Mouse (Mus musculus) liver, adult 2 months (tissue): ENCODE measurements around the gene Abcc9. TPM values are rescaled to one million over a fixed set of nuclear protein-coding genes. Genes with fewer than 3 reads are reported as not detected.
A peak's percentile ranks its signal among the peaks of the same experiment; 100 is the strongest.

ENCODE experiments used
- DNase-seq: peaks from one replicate; pipeline ENCODE4 v3.0.0-alpha.2; 2011; ENCODE audit warnings: low read depth, low spot score; ENCODE audit errors: extremely low read depth
- H3K27ac ChIP-seq: fragments of 200-500 bp; replicated peaks from 2 replicates; pipeline ENCODE4 v1.5.1; 2012; ENCODE audit warnings: low read depth, mild to moderate bottlenecking, control low read depth, inconsistent platforms, low read length; ENCODE audit not compliant: insufficient read depth
- H3K27me3 ChIP-seq: fragments of 200-500 bp; 2 replicates; pipeline ENCODE4 v1.6.1; 2012; ENCODE audit warnings: mild to moderate bottlenecking, moderate library complexity, low read length, inconsistent platforms; ENCODE audit not compliant: control insufficient read depth, insufficient read depth
- H3K36me3 ChIP-seq: fragments of 200-500 bp; 2 replicates; pipeline ENCODE4 v1.6.1; 2012; ENCODE audit warnings: low read length, inconsistent platforms; ENCODE audit not compliant: control insufficient read depth, insufficient read depth
- H3K4me1 ChIP-seq: fragments of 200-500 bp; 2 replicates; pipeline ENCODE4 v1.6.1; 2011; ENCODE audit warnings: low read length; ENCODE audit not compliant: control insufficient read depth, insufficient read depth
- H3K4me3 ChIP-seq: fragments of 200-500 bp; 2 replicates; pipeline ENCODE4 v1.5.1; 2011; ENCODE audit warnings: low read depth, mild to moderate bottlenecking, control low read depth, low read length, moderate library complexity; ENCODE audit not compliant: insufficient read depth
- H3K79me2 ChIP-seq: fragments of 200-500 bp; 2 replicates; pipeline ENCODE4 v1.6.1; 2012; ENCODE audit warnings: inconsistent platforms, mild to moderate bottlenecking, low read length, moderate library complexity; ENCODE audit not compliant: control insufficient read depth, insufficient read depth
- H3K9ac ChIP-seq: fragments of 200-500 bp; 2 replicates; pipeline ENCODE4 v1.6.1; 2012; ENCODE audit warnings: low read depth, mild to moderate bottlenecking, control low read depth, inconsistent platforms, low read length
- CTCF ChIP-seq: fragments of 200-500 bp; IDR thresholded peaks from 2 replicates; pipeline ENCODE4 v1.5.1; 2011; ENCODE audit warnings: low read depth, low read length, control low read depth
- POLR2A ChIP-seq: fragments of 200-500 bp; IDR thresholded peaks from 2 replicates; pipeline ENCODE4 v1.6.1; 2011; ENCODE audit warnings: low read length, control low read depth; ENCODE audit not compliant: insufficient read depth; ENCODE audit errors: extremely low read depth
- WGBS: fragments of 180-500 bp; shearing (Covaris S2); methylation state at CpG from one replicate; pipeline ENCODE4 v1.1.7; 2018; 5-methylcytosine and 5-hydroxymethylcytosine counted together
- polyA plus RNA-seq: library from polyadenylated mRNA; depleted of rRNA; stranded (reverse); fragments of >200 nt; gene quantifications from 2 replicates; pipeline ENCODE4 v1.2.3, GENCODE M21; 2012; rRNA removed
- total RNA-seq: library from RNA; depleted of rRNA; stranded (reverse); fragments of >200 nt; gene quantifications from 2 replicates; pipeline ENCODE4 v1.2.3, GENCODE M21; 2014; rRNA removed

Abcc9 gene
- total and polyA plus RNA-seq, 2 experiments: 3.3 to 12.3 TPM

DNA sequence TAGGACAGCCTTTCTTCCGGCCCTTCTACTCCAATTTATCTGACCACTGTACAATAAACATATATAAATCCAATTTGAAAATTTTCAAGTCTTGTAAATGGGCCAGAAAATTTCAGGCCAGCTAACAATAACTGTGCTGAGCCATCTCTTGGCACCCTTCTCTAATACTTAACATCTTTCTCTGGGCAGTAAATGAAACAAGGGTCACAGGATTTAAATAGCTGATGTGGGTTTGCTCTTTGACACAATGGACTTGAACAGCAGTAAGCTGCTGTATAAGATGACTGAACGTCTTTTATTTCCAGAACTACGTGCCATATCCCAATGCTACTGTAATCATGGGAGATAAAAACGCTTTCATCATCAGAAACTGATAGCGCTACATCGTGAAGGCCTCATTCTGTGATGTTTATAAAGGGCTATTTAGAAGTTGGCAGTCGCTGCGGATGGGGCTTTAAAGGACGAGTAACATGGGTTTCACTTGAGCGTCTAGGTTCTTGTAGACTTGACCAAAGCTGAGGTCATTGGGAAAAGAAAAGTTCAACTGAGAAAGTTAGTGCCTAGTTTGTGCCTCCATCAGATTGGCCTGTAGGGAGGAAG is 161.5 kb downstream of the Abcc9 start:
- 76% methylated on average over 10 of the region's 10 CpGs for WGBS
- no peaks in the 10 kb centered on the region for H3K36me3 ChIP-seq
- peaks cover 6% of the 10 kb centered on the region; the same call in 1 of the 2 replicates for H3K4me1 ChIP-seq
- peak overlapping the region; percentile 74 for H3K27ac ChIP-seq
- no peak overlapping the region for H3K4me3 ChIP-seq
- H3K27me3 ChIP-seq: no peaks in the 10 kb centered on the region
- TF ChIP-seq POLR2A: no peak
- no peak for TF ChIP-seq CTCF
- no peak overlapping the region for H3K9ac ChIP-seq
- no peak for DNase-seq
- no peaks in the 10 kb centered on the region for H3K79me2 ChIP-seq

DNA sequence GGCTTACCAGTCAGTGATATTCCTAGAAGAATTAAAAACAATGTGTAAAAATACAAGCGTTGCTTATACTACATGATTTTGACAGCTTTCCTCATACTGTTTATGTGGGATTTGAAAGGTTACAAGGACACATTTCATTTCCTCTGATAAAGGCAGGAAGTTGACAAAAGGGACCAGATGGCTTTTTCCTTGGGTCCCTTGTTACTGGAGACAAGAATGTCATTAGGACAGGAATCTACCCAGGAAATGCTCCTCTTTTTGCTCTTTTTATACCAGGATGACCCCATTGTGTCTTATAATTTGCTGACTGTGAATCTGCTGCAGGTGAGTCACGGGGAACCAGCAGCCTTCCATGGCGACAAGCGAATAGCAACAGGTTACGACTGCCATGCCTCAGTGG is 162.0 kb downstream of the Abcc9 start:
- peak overlapping the region; percentile 74 for H3K27ac ChIP-seq
- H3K79me2 ChIP-seq: no peaks in the 10 kb centered on the region
- DNase-seq: peak; percentile 51
- H3K4me1 ChIP-seq: peaks cover 6% of the 10 kb centered on the region; the same call in 1 of the 2 replicates
- WGBS: 79% methylated on average over 5 of the region's 5 CpGs
- no peaks in the 10 kb centered on the region for H3K36me3 ChIP-seq
- no peak for TF ChIP-seq POLR2A
- TF ChIP-seq CTCF: no peak
- no peak overlapping the region for H3K9ac ChIP-seq
- H3K27me3 ChIP-seq: no peaks in the 10 kb centered on the region
- no peak overlapping the region for H3K4me3 ChIP-seq

DNA sequence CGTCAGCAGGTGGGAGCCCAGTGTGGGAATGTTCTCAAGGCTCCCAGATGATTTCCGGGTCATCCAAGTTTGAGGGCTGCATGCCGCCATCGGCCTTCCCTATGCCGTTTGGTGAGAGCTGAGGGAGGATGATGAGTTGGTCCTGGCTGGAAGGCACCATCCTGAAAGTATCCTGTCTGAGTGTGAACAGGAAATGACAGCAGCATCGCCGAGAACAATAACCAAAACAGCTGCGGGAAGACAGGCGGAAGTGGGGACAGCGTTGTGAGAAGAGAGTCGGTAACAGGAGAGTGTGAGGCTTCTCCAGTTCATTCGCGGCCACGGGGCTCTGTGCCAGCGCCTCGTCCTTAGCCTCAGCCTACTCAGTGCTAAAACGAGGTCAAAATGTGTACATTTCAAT is 163.6 kb downstream of the Abcc9 start:
- WGBS: 65% methylated on average over 17 of the region's 17 CpGs
- H3K27ac ChIP-seq: peak overlapping the region; percentile 52

More for the DNA sequence above, 163.6 kb downstream of the Abcc9 start:
- peak; percentile 39 for DNase-seq
- TF ChIP-seq CTCF: no peak
- no peak for TF ChIP-seq POLR2A
- no peak overlapping the region for H3K9ac ChIP-seq
- H3K4me1 ChIP-seq: peaks cover 6% of the 10 kb centered on the region; the same call in 1 of the 2 replicates
- H3K27me3 ChIP-seq: no peaks in the 10 kb centered on the region
- H3K4me3 ChIP-seq: no peak overlapping the region
- no peaks in the 10 kb centered on the region for H3K79me2 ChIP-seq
- H3K36me3 ChIP-seq: no peaks in the 10 kb centered on the region

Other genes starting within 250 kb of the Abcc9 start
- gene Gys2, start 229.2 kb downstream of the Abcc9 start, total RNA-seq: 171 and 184 TPM in 2 replicates
- gene Gys2, start 229.2 kb downstream of the Abcc9 start, polyA plus RNA-seq: 43.1 and 51.7 TPM in 2 replicates
- gene Ldhb, start 194.4 kb downstream of the Abcc9 start, total RNA-seq: 3.9 and 4.2 TPM in 2 replicates
- 2.6 and 2.8 TPM in 2 replicates for gene Ldhb, start 194.4 kb downstream of the Abcc9 start, polyA plus RNA-seq
- gene Kcnj8, start 130.7 kb downstream of the Abcc9 start, total RNA-seq: 4.2 and 6.9 TPM in 2 replicates
- gene Kcnj8, start 130.7 kb downstream of the Abcc9 start, polyA plus RNA-seq: 1.8 and 3.0 TPM in 2 replicates
- gene Cmas, start 54.4 kb upstream of the Abcc9 start, total RNA-seq: 36.8 and 40.1 TPM in 2 replicates
- 14.1 and 17.7 TPM in 2 replicates for gene Cmas, start 54.4 kb upstream of the Abcc9 start, polyA plus RNA-seq
- gene Sult6b2, start 102.2 kb upstream of the Abcc9 start, total RNA-seq: not detected in 2 replicates
- gene Sult6b2, start 102.2 kb upstream of the Abcc9 start, polyA plus RNA-seq: not detected in 2 replicates